Mouse (Mus musculus): Measurements from ENCODE around the gene Erf.
A peak's percentile ranks its signal among the peaks of the same experiment; 100 is the strongest.

The Erf gene

GRCm38 (mm10) chr7:25238015-25238706 is 12.4 kb downstream of the Erf start:
- DNase-seq (ENCODE audit: low spot score): peak; percentile 97

- DNase-seq (ENCODE audit: low spot score): peak; percentile 98
These were observed 13.1 kb downstream of the Erf start, which contains the start of gene Gsk3a for GRCm38 (mm10) chr7:25237249-25238014. TSS of gene Gsk3a (minus strand) at chr7:25237851.

GRCm38 (mm10) chr7:25235526-25235925 is 15.0 kb downstream of the Erf start:
- DNase-seq (ENCODE audit: low spot score): no peak

GRCm38 (mm10) chr7:25233061-25233460 is 17.5 kb downstream of the Erf start:
- no peak for DNase-seq (ENCODE audit: low spot score)

GRCm38 (mm10) chr7:25232101-25232648 is 18.4 kb downstream of the Erf start:
- DNase-seq (ENCODE audit: low spot score): no peak

GRCm38 (mm10) chr7:25230690-25231285 is 19.8 kb downstream of the Erf start:
- no peak for DNase-seq (ENCODE audit: low spot score)

- DNase-seq (ENCODE audit: low spot score): no peak
These were observed 22.8 kb downstream of the Erf start for GRCm38 (mm10) chr7:25227523-25228300.

- no peak for DNase-seq (ENCODE audit: low spot score)
These were observed 28.1 kb downstream of the Erf start for GRCm38 (mm10) chr7:25222275-25222967.

- peak; percentile 98 for DNase-seq (ENCODE audit: low spot score)
These were observed 29.3 kb downstream of the Erf start, which contains the start of gene Zfp526 for GRCm38 (mm10) chr7:25221102-25221883. TSS of gene Zfp526 (plus strand) at chr7:25221425.

GRCm38 (mm10) chr7:25220457-25221101 is 30.0 kb downstream of the Erf start, which contains the start of gene Dedd2:
TSS of gene Dedd2 (minus strand) at chr7:25220615.
- no peak for DNase-seq (ENCODE audit: low spot score)

- DNase-seq (ENCODE audit: low spot score): peak; percentile 96
These were observed 30.7 kb downstream of the Erf start for GRCm38 (mm10) chr7:25219756-25220456.

- DNase-seq (ENCODE audit: low spot score): no peak
These were observed 31.2 kb downstream of the Erf start for GRCm38 (mm10) chr7:25219416-25219750.

- no peak for DNase-seq (ENCODE audit: low spot score)
These were observed 31.7 kb downstream of the Erf start for GRCm38 (mm10) chr7:25218705-25219415.

- no peak for DNase-seq (ENCODE audit: low spot score)
These were observed 32.7 kb downstream of the Erf start for GRCm38 (mm10) chr7:25217653-25218395.

- no peak for DNase-seq (ENCODE audit: low spot score)
These were observed 36.4 kb downstream of the Erf start for GRCm38 (mm10) chr7:25214172-25214571.

GRCm38 (mm10) chr7:25213099-25213498 is 37.5 kb downstream of the Erf start:
- DNase-seq (ENCODE audit: low spot score): no peak

GRCm38 (mm10) chr7:25210482-25210881 is 40.1 kb downstream of the Erf start:
- DNase-seq (ENCODE audit: low spot score): no peak

GRCm38 (mm10) chr7:25209161-25209622 is 41.4 kb downstream of the Erf start:
- DNase-seq (ENCODE audit: low spot score): no peak

Measured in layer of hippocampus, adult 11-12 months (tissue).